Mouse (Mus musculus) frontal cortex, adult (tissue): ENCODE measurements at regions not wholly inside any gene's neighbourhood (a gene's known extent, or its start where the extent isn't known, plus 50 kb on each side); places are given as distances from the start of the nearest gene placed in this dataset.

Source experiments
- ATAC-seq: cut with Nextera tagmentation; 2 replicates; pipeline ENCODE4 v1.9.2; 2017; ENCODE audit warnings: mild to moderate bottlenecking, moderate library complexity, mixed read lengths; ENCODE audit not compliant: low TSS enrichment

GRCm38 (mm10) chr1:90398396-90398975 is 194.7 kb downstream of the Ackr3 start:
- ATAC-seq: no peak

GRCm38 (mm10) chr1:90403057-90403456 is 199.3 kb downstream of the Ackr3 start:
- no peak for ATAC-seq

DNA sequence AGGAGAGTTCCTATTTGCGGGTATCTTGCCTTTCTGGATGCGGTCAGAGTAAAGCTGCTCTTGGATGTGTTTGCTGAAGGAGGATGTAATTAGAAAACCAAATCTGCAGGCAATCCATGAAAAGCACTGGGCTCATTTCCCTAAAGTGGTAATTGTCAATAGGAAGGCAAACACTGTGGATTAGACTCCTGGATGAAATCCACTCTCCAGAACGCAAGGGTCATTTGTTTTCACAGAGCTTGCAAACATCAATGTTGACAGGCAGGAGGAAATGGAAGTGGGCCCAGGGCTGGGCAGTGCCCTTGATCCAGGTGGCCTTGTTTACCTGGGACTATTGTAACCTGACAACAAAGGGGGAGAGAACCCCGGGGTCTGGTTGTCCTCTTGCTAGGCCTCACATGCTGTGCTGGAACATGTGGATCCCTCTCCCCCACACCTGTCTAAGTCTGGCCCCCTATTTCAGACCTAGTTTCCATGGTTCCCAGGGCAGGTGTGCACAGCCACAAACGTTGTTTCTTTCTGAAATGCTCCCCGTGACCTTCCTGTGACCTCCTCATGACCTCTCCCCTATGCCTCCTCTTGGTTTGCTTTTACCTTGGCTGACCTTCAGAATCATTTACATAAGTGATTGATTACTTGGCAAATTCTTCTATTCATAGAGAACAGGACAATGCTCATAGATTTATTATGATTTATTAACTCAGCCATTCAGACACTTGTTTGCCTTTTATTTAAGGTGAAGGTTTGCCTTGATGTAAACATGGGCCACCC is 197.9 kb upstream of the Cops8 start:
- ATAC-seq: no peak

GRCm38 (mm10) chr1:90406663-90407062 is 196.1 kb upstream of the Cops8 start:
- no peak for ATAC-seq

DNA sequence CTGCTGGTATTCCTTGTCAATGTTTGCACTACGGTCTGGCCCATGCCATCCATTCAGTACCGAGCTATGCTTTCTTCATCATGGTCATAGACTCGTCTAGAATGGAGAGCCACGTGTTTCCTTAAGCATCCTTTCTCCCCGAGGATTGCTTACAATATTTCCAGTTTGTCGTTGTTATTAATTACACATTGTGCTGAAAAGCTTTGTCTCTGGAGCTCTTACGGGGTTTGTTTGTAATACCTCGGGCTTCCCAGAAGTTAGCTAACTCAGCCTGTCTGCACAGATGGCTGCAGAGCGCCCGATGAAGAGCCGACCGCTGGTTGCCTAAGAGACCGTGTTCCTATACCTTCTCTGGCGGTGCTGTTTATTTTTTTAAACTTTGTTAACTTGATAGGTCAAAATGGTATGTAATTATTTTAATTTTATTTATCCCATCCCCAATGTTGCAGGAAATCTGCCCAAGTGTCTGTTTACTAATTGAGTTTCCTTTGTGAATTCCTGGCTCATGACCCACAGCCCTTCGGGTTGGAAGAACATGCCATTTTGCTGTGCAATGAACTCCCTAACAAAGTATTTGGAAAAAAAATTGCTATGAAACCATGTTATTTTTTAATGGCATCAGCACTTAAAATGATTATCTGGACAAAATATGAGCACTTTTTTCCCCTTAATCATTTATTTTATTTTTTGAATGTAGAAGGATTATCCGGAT is 194.1 kb upstream of the Cops8 start:
- ATAC-seq: no peak

- ATAC-seq: no peak
Observed at GRCm38 (mm10) chr1:90409236-90409635, 193.5 kb upstream of the Cops8 start.

DNA sequence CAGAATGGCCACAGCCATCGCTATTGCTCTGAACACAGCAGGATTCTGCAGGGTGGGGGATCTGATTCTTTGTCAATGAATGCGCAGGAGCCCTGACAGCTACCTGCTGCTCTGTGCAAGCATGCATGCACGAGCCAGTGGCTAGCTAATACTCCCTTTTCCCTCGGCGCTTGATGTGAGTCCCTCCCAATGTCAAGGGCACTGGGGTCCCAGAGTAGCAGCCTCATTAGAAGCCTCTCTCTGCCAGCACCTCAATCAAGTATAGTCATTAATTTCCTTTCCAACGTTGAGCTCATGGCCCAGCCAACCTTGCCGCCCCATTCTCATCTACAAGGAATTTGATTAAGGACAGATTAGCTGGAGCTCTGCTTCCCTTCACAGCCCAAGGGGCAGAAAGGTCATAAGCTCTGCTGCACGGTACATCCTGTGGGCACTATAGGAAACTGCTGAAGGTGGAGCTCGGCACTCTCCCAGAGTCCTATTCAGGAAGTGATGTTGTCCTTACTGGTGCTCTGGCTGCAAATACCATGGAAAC is 190.2 kb upstream of the Cops8 start:
- no peak for ATAC-seq

DNA sequence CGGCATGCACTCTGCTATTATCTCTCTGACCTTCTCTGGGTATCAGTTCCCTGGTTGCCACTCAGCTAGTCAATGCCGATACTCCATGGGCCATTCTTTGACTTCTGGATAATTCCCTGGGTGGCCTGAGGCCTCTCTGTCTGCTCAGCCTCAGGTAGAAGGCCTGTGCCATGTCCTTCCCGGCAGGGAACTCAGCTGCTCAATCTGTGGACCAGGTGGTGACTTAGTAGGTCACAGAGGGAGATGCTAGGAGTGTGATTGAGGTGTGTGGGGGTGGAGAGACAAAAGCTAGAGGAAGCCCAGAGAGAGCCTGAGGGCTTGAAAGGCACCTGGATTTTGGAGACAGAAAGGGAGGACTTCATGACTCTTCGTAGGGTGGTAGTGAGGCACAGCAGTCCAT is 188.0 kb upstream of the Cops8 start:
- no peak for ATAC-seq

- no peak for ATAC-seq
Observed at GRCm38 (mm10) chr1:90424066-90424821, 178.5 kb upstream of the Cops8 start.

DNA sequence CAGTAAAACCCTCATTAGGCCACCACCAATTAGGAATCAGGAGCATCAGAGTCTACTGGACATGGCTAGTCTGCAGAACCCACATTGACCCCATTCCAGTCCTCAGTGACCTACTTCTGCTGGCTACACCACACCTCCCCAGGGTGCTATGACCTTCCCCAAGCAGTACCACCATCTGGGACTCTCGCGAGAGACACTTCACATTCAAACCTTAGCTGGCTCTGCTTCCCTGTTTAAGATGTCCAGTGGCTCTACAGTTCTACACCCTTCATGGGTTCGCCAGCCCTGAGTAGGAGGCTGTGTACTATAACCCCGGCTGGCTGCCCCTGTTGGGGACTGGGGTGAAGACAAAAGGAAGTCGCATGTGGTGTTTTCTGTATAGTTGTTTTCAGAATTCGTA is 174.4 kb upstream of the Cops8 start:
- ATAC-seq: no peak

GRCm38 (mm10) chr1:90428774-90429173 is 174.0 kb upstream of the Cops8 start:
- no peak for ATAC-seq

GRCm38 (mm10) chr1:90430480-90430879 is 172.3 kb upstream of the Cops8 start:
- no peak for ATAC-seq

GRCm38 (mm10) chr1:90431783-90432182 is 171.0 kb upstream of the Cops8 start:
- no peak for ATAC-seq

GRCm38 (mm10) chr1:90433911-90434310 is 168.9 kb upstream of the Cops8 start:
- no peak for ATAC-seq

GRCm38 (mm10) chr1:90440638-90441037 is 162.1 kb upstream of the Cops8 start:
- ATAC-seq: no peak

DNA sequence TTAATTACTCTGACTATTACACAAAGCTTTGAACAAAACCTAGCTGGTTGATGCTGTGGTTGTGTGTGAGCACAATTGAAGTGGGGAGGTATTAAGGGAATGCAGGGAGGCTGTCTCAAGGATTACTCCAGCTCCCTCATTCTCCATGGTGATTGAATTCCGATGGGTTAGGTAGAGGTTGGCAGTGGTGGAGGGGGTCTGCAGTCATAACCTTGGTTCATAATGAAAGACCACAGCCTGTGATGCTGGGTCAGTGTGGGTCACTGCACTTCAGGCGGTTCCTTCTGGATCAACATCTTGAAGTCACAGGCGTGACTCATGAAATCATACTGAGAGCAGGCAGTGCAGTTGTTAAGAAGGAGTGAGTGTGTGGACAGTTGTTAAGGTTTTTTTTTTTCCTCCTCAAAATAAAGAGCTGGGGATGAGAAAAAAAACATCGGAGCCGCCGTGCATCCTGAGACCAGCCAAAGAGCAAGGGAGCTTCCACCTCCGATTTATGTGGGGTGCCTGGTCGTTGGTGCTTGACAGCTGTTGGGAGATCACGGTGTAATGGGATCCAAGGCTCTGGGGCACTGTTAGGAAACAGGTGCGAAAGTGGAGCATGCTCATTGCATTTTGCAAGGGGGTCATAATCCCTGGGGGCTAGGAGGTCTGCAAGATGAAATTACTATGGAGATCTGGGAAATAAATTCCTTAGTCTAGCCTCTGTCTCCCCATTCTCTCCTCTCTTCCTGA is 161.5 kb upstream of the Cops8 start:
- no peak for ATAC-seq

DNA sequence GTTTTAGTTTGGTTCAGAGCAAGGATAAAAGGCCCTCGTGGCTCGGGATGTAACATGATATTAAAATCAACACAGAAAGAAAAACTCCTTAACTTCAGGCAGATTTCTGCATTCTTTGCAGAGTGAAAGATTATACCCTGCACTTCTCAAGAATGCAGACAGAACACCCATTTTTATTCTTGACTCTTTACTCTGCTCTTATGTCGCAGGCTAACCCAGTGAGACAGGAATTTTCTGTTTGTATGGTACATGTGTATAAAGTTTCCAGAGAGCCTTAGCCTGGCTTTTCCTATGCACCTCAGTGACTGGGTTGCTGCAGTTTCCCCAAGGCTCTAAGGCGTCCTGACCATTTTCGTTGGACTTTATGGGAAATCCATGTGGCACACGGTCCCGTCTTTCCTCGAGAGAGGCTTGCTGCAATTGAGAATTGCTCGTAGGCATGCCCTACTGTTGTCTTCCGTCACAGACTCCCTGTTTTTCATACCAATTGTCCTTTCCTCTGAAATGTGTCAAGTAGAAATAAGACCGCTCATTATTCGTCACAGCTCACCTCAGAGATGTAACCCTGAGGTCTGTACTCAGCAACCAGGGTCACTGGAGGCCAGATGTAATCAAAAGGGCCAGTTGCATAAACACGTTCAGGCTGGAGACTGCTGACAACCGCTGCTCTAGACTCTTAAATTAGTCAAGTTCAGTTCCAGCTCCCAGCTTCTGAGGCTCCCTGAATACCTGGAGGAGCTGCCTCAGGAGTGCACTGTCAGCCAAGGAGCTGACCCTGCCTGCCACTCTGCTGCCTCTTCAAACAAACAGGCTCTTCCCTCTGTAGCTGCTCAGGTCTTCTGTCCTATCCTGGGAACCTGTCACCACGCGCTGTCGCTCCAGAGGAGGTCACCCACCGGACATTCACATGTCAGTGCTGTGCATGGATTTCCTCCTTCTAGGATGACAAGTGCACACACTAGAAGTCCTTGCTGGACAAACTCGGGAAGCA is 160.2 kb upstream of the Cops8 start:
- ATAC-seq: no peak

GRCm38 (mm10) chr1:90449571-90450226 is 153.1 kb upstream of the Cops8 start:
- no peak for ATAC-seq

- ATAC-seq: no peak
Observed at GRCm38 (mm10) chr1:90451942-90452557, 150.7 kb upstream of the Cops8 start.
